Mouse (Mus musculus) midbrain, embryonic 16.5 days (tissue): ENCODE measurements around the gene Vps25. TPM values are rescaled to one million over a fixed set of nuclear protein-coding genes. Genes with fewer than 3 reads are reported as not detected.

Experiments
- ATAC-seq: fragments of 200-750 bp; cut with Nextera tagmentation; 2 replicates; pipeline ENCODE4 v1.8.0; 2017; ENCODE audit warnings: moderate TSS enrichment
- H3K27ac ChIP-seq: fragments of 300-500 bp; sonication (generic); 2 replicates; pipeline ENCODE4 v1.5.1; 2014; ENCODE audit warnings: mild to moderate bottlenecking, low read length, mixed read lengths
- H3K27me3 ChIP-seq: fragments of 300-500 bp; sonication (generic); 2 replicates; pipeline ENCODE4 v1.6.1; 2014; ENCODE audit warnings: low read depth, low read length, mixed read lengths; ENCODE audit not compliant: control insufficient read depth, insufficient read depth
- H3K36me3 ChIP-seq: fragments of 300-500 bp; sonication (generic); 2 replicates; pipeline ENCODE4 v1.6.1; 2014; ENCODE audit warnings: mild to moderate bottlenecking, low read length, moderate library complexity, mixed read lengths; ENCODE audit not compliant: control insufficient read depth, insufficient read depth
- H3K4me1 ChIP-seq: fragments of 300-500 bp; sonication (generic); 2 replicates; pipeline ENCODE4 v1.6.1; 2014; ENCODE audit warnings: mild to moderate bottlenecking, low read length, mixed read lengths; ENCODE audit not compliant: control insufficient read depth, insufficient read depth
- H3K4me2 ChIP-seq: fragments of 300-500 bp; sonication (generic); 2 replicates; pipeline ENCODE4 v1.6.1; 2014; ENCODE audit warnings: mild to moderate bottlenecking, low read length, mixed read lengths
- H3K4me3 ChIP-seq: fragments of 300-500 bp; sonication (generic); 2 replicates; pipeline ENCODE4 v1.5.1; 2014; ENCODE audit warnings: low read depth, mild to moderate bottlenecking, low read length, moderate library complexity, mixed read lengths
- H3K9ac ChIP-seq: fragments of 300-500 bp; sonication (generic); 2 replicates; pipeline ENCODE4 v1.6.1; 2014; ENCODE audit warnings: low read depth, low read length, mixed read lengths
- H3K9me3 ChIP-seq: fragments of 300-500 bp; sonication (generic); replicated peaks from 2 replicates; pipeline ENCODE4 v1.6.1; 2014; ENCODE audit warnings: mild to moderate bottlenecking, low read length, mixed read lengths; ENCODE audit not compliant: control insufficient read depth, poor library complexity, severe bottlenecking
- WGBS: fragments of 180-500 bp; shearing (Covaris S2); extraction: QIAGEN DNeasy Blood & Tissue Kit; methylation state at CpG from one replicate; pipeline ENCODE4 v1.1.7; 2014; 5-methylcytosine and 5-hydroxymethylcytosine counted together
- polyA plus RNA-seq: library from polyadenylated mRNA; unstranded; fragments of >200 nt; fragmentation: Nextera tagmentation; extraction: Ambion mirVana; gene quantifications from 2 replicates; pipeline ENCODE4 v1.2.1, GENCODE M21; 2015

The Vps25 gene
- polyA plus RNA-seq, 1 experiment from 2014 or later: 119 TPM

DNA sequence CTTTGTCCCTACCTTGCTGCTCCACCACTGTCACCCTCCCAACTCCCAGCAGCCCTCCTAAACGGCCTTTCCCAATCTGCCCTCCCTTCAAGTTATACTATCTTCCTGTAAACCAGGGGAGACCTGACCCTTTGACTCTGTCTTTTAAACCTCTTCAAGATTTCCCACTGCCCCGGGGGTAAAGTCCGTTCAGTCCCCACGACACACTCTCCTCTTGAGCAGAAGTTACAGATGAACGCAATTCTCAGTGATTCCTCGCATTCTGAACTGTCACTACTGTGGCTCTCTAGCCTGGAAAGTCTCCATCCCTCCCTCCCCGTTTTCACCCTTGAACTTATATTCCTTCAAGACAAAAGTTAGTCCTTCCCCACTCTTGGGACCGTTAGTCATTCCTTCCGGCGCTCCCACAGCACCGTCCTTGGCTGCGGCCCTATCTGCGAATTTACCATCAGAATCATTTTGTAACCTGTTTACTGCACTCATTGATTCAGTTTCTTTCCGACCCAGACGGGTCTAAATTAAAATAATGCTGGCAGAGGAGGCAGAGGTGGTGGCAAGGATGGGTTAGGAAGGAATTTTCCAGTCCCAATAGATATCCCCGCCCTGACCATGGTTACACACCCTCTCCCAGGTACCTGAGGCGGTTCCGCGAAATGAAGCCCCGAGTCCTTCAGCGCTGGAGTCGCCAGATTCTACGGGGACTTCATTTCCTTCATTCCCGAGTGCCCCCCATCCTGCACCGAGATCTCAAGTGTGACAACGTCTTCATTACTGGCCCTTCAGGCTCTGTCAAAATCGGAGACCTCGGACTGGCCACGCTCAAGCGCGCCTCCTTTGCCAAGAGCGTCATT is 9.9 kb downstream of the Vps25 start:
- Histone ChIP-seq H3K27me3 (peaks cover 34% of the 10 kb centered on the region), H3K4me3 (no peak overlapping the region), H3K9me3 (no peaks in the 10 kb centered on the region), H3K36me3 (0 out of 2 replicates have a peak, but pooled peaks cover 3% of the 10 kb centered on the region), H3K9ac (no peak overlapping the region), H3K27ac (no peak overlapping the region), H3K4me1 (peaks cover 23% of the 10 kb centered on the region), H3K4me2 (no peak overlapping the region)
- no peak for ATAC-seq
- WGBS: 2% methylated on average over 32 of the region's 32 CpGs

DNA sequence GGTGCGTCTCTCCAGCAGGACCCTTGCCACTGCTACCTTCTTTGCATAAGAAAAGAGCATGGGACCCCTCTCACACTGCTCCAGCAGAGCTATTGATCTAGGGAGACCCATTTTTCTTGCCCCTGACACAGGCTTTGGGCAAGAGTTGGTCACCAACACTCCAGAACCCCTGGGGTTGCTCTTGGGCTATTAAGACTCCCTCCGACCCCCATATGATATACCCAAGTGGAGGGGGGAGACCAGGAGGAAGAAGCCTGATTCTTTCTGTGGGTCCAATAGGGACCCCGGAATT is 10.4 kb downstream of the Vps25 start:
- no peak overlapping the region for H3K27ac ChIP-seq
- H3K27me3 ChIP-seq: peaks cover 34% of the 10 kb centered on the region
- H3K4me1 ChIP-seq: peaks cover 23% of the 10 kb centered on the region
- WGBS: 7% methylated on average over 3 of the region's 3 CpGs
- H3K4me3 ChIP-seq: no peak overlapping the region
- no peak for ATAC-seq
- no peak overlapping the region for H3K9ac ChIP-seq
- no peaks in the 10 kb centered on the region for H3K9me3 ChIP-seq
- no peak overlapping the region for H3K4me2 ChIP-seq
- 0 out of 2 replicates have a peak, but pooled peaks cover 3% of the 10 kb centered on the region for H3K36me3 ChIP-seq

DNA sequence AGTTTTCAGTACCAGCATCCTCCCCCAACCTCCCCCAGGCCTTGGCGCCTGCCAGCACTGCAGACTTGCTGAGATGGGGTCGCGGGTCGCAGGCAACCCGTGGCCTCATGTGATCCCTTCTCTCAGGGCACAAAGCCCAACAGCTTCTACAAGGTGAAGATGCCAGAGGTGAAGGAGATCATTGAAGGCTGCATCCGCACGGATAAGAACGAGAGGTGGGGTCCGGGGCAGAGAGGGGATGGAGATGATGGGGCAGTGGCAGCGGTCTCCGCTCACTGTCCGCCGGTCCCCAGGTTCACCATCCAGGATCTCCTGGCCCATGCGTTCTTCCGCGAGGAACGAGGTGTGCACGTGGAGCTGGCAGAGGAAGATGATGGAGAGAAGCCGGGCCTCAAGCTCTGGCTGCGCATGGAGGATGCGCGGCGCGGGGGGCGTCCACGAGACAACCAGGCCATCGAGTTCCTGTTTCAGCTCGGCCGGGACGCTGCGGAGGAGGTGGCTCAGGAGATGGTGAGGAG is 11.5 kb downstream of the Vps25 start:
- Histone ChIP-seq H3K9ac (peak overlapping the region; percentile 50), H3K4me1 (peaks cover 17% of the 10 kb centered on the region), H3K4me2 (peak overlapping the region; percentile 69), H3K9me3 (no peaks in the 10 kb centered on the region), H3K27me3 (peaks cover 34% of the 10 kb centered on the region), H3K27ac (no peak overlapping the region), H3K4me3 (peak overlapping the region; percentile 34), H3K36me3 (no peaks in the 10 kb centered on the region)
- ATAC-seq: no peak
- WGBS: 3% methylated on average over 31 of the region's 31 CpGs

DNA sequence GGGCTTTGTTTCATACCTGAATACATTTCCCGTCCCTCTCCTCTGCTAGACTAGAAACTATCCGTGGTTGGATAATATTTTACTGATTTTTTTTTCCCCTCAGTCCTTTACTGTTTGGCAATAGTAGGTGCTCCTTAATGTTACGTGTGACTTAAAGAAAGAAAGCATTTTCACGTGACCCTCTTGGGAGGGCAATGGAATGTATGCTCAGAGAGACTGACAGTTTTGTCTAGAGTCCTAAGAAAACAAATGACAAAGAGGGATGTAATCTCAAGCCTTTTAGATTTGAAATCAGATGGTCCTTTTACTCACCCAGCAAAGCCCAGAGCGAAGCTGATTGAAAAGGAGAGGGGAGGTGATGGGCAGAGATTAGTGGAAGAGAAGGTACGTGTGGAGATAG is 12.4 kb downstream of the Vps25 start:
- Histone ChIP-seq H3K27me3 (peaks cover 34% of the 10 kb centered on the region), H3K9ac (no peak overlapping the region), H3K9me3 (no peaks in the 10 kb centered on the region), H3K4me2 (no peak overlapping the region; the same call in 1 of the 2 replicates), H3K4me1 (peaks cover 12% of the 10 kb centered on the region), H3K4me3 (no peak overlapping the region), H3K36me3 (no peaks in the 10 kb centered on the region), H3K27ac (no peak overlapping the region)
- 8% methylated on average over 6 of the region's 6 CpGs for WGBS
- ATAC-seq: no peak

DNA sequence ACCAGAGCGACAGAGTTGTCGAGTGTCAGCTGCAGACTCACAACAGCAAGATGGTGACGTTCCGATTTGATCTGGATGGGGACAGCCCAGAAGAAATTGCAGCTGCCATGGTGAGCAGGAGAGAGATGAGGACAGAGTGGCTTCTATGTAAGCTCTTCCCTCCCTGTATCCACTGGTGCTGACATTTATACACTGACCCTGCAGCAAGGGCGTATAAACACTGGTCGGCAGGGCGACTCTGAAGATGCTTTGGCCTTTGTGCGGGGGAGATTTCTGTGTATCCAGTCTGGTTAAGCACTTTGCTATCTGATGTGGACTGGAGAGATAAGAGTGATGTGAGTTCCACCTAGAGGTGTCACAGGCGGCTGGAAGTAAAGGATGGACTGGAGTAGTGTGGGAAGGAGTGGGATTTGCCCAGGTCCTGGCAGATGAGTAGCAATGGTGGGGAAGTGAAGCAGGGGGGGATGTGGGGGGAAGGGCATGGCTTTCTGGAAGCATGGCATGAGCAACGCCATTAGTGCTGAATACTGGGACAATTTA is 16.1 kb downstream of the Vps25 start:
- peaks cover 8% of the 10 kb centered on the region for H3K27me3 ChIP-seq
- H3K4me1 ChIP-seq: peaks cover 12% of the 10 kb centered on the region
- no peaks in the 10 kb centered on the region for H3K36me3 ChIP-seq
- peak; percentile 42; the same call in 1 of the 2 replicates for ATAC-seq
- H3K9me3 ChIP-seq: no peaks in the 10 kb centered on the region
- H3K27ac ChIP-seq: peak overlapping the region; percentile 68
- no peak overlapping the region for H3K4me3 ChIP-seq
- 28% methylated on average over 10 of the region's 10 CpGs for WGBS
- H3K9ac ChIP-seq: peak overlapping the region; percentile 28; the same call in 1 of the 2 replicates
- H3K4me2 ChIP-seq: peak overlapping the region; percentile 40

DNA sequence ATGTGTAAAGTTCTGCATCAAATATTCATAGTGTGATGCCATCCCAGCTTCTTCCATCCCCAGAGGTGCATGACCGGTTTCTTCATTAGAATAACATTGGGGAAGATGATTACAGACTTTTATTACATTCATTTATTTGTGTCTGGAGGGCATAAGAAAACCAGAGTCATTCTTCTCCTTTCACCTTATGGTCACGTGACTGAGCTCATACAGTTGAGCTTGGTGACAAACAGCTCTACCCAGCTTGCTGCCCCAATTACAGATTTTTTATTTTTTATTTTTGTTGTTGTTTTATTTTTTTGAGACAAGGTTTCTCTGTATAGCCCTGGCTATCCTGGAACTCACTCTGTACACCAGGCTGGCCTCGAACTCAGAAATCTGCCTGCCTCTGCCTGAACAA is 18.9 kb downstream of the Vps25 start:
- no peak overlapping the region for H3K27ac ChIP-seq
- no peaks in the 10 kb centered on the region for H3K9me3 ChIP-seq
- no peak for ATAC-seq
- H3K4me2 ChIP-seq: no peak overlapping the region
- H3K4me3 ChIP-seq: no peak overlapping the region
- H3K36me3 ChIP-seq: no peaks in the 10 kb centered on the region
- H3K9ac ChIP-seq: no peak overlapping the region
- no peaks in the 10 kb centered on the region for H3K27me3 ChIP-seq
- WGBS: 84% methylated on average over 3 of the region's 3 CpGs
- H3K4me1 ChIP-seq: peaks cover 8% of the 10 kb centered on the region

DNA sequence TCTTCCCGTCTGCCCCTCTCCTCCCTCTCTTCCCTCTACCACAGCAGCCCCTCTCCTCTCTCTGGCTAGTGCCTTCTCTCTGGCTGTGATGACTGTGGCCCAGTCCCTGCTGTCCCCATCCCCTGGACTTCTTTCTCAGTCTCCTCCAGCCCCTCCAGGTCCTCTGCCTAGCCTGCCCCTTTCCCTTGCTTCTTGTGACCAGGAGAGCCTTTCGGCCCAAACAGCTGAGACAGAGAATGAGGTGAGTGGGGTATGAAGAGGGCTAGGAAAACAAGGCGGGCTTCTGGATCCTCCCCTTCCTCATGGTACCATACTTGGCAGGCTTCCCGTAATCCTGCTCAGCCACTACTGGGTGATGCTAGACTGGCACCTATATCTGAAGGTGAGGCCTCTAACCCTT is 21.8 kb downstream of the Vps25 start:
- Histone ChIP-seq H3K27ac (no peak overlapping the region), H3K9me3 (no peaks in the 10 kb centered on the region), H3K36me3 (no peaks in the 10 kb centered on the region), H3K4me1 (peaks cover 20% of the 10 kb centered on the region), H3K4me3 (no peak overlapping the region), H3K27me3 (no peaks in the 10 kb centered on the region), H3K9ac (no peak overlapping the region), H3K4me2 (no peak overlapping the region)
- WGBS: 70% methylated on average over 4 of the region's 4 CpGs
- ATAC-seq: no peak

DNA sequence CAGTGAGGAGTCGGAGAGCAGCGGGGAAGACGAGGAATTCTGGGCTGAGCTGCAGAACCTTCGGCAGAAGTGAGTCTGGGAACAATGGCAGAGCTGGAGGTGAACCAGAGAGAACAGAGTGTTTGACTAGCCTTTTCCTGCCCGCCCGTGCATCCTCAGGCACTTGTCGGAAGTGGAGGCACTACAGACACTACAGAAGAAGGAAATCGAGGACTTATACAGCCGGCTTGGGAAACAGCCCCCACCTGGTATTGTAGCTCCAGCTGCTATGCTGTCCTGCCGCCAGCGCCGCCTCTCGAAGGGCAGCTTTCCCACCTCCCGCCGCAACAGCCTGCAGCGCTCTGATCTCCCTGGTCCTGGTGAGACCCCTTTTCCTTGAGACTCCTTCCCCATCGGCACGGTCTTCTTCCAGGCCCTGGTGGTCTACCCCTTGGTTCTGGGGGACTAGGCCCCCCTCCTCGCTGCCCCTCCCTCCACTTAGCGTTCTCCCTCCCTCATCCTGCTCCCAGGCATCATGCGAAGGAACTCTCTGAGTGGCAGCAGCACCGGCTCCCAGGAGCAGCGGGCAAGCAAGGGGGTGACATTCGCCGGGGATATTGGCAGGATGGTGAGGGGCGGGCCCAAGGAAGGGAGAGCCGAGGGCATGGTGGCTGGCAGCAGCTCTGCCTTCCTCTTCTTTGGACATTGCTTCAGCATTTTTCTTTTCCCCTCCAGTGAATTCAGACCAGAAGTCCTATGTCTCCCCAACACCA is 23.0 kb downstream of the Vps25 start:
- Histone ChIP-seq H3K36me3 (no peaks in the 10 kb centered on the region), H3K4me1 (peaks cover 20% of the 10 kb centered on the region), H3K27ac (no peak overlapping the region), H3K9me3 (no peaks in the 10 kb centered on the region), H3K4me2 (0 out of 2 replicates have a peak overlapping the region, but pooled peaks have one; percentile 11), H3K4me3 (no peak overlapping the region), H3K9ac (no peak overlapping the region), H3K27me3 (no peaks in the 10 kb centered on the region)
- no peak for ATAC-seq
- 24% methylated on average over 26 of the region's 27 CpGs for WGBS
